Mouse (Mus musculus): ENCODE measurements around the gene Ttc17. TPM values are rescaled to one million over a fixed set of nuclear protein-coding genes. Genes with fewer than 3 reads are reported as not detected.

Gene Ttc17
- total RNA-seq, 4 experiments from 2014 or later: 38.5 to 48.4 (median 41.7) TPM

GRCm38 (mm10) chr2:94378678-94379077 is 27.8 kb downstream of the Ttc17 start:
- no peak for DNase-seq

GRCm38 (mm10) chr2:94371093-94371492 is 35.4 kb downstream of the Ttc17 start:
- DNase-seq: no peak

- no peak for DNase-seq
Observed at GRCm38 (mm10) chr2:94363821-94364220, 42.7 kb downstream of the Ttc17 start.

- DNase-seq: no peak
Observed at GRCm38 (mm10) chr2:94360398-94360973, 46.0 kb downstream of the Ttc17 start.

- no peak for DNase-seq
Observed at GRCm38 (mm10) chr2:94348165-94348591, 58.3 kb downstream of the Ttc17 start.

- DNase-seq: no peak
Observed at GRCm38 (mm10) chr2:94346746-94347145, 59.7 kb downstream of the Ttc17 start.

GRCm38 (mm10) chr2:94344624-94345023 is 61.9 kb downstream of the Ttc17 start:
- DNase-seq: no peak

- DNase-seq: no peak
Observed at GRCm38 (mm10) chr2:94343290-94344285, 62.9 kb downstream of the Ttc17 start.

- no peak for DNase-seq
Observed at GRCm38 (mm10) chr2:94340769-94341168, 65.7 kb downstream of the Ttc17 start.

- DNase-seq: no peak
Observed at GRCm38 (mm10) chr2:94339495-94339894, 67.0 kb downstream of the Ttc17 start.

- DNase-seq: no peak
Observed at GRCm38 (mm10) chr2:94336336-94336735, 70.2 kb downstream of the Ttc17 start.

- no peak for DNase-seq
Observed at GRCm38 (mm10) chr2:94334742-94335046, 71.8 kb downstream of the Ttc17 start.

- peak; percentile 2 for DNase-seq
Observed at GRCm38 (mm10) chr2:94333841-94334741, 72.4 kb downstream of the Ttc17 start.

GRCm38 (mm10) chr2:94333086-94333485 is 73.4 kb downstream of the Ttc17 start:
- no peak for DNase-seq

GRCm38 (mm10) chr2:94329336-94329735 is 77.2 kb downstream of the Ttc17 start:
- DNase-seq: no peak

- no peak for DNase-seq
Observed at GRCm38 (mm10) chr2:94327836-94328235, 78.7 kb downstream of the Ttc17 start.

GRCm38 (mm10) chr2:94319780-94320179 is 86.7 kb downstream of the Ttc17 start:
- no peak for DNase-seq

GRCm38 (mm10) chr2:94316526-94316925 is 90.0 kb downstream of the Ttc17 start:
- DNase-seq: no peak

- DNase-seq: no peak
Observed at GRCm38 (mm10) chr2:94303984-94304383, 102.5 kb downstream of the Ttc17 start.

GRCm38 (mm10) chr2:94302393-94302792 is 104.1 kb downstream of the Ttc17 start:
- no peak for DNase-seq

- no peak for DNase-seq
Observed at GRCm38 (mm10) chr2:94301749-94302148, 104.7 kb downstream of the Ttc17 start.

- DNase-seq: no peak
Observed at GRCm38 (mm10) chr2:94297467-94297866, 109.0 kb downstream of the Ttc17 start.

- DNase-seq: peak; percentile 64
Observed at GRCm38 (mm10) chr2:94290483-94290882, 116.0 kb downstream of the Ttc17 start.

Measured in adrenal gland, adult 8-10 months (tissue).